Mouse (Mus musculus): ENCODE measurements around the gene Rint1. TPM values are rescaled to one million over a fixed set of nuclear protein-coding genes. Genes with fewer than 3 reads are reported as not detected.
A peak's percentile ranks its signal among the peaks of the same experiment; 100 is the strongest.

The Rint1 gene
- polyA plus RNA-seq, 1 experiment from 2014 or later = 47.1 TPM

GRCm38 (mm10) chr5:23782051-23782810 lies 5.3 kb upstream of the Rint1 start:
- 39% methylated on average over 8 of the region's 8 CpGs for WGBS
- Histone ChIP-seq H3K4me3 (peak overlapping the region; percentile 93), H3K27me3 (no peaks in the 10 kb centered on the region), H3K4me2 (peak overlapping the region; percentile 68), H3K9me3 (no peaks in the 10 kb centered on the region), H3K4me1 (peaks cover 6% of the 10 kb centered on the region), H3K9ac (peak overlapping the region; percentile 73; the same call in 1 of the 2 replicates), H3K27ac (no peak overlapping the region), H3K36me3 (peaks cover 5% of the 10 kb centered on the region)
- no peak for ATAC-seq (ENCODE audit: insufficient number of reproducible peaks, low FRiP score, low TSS enrichment, low read depth)

DNA sequence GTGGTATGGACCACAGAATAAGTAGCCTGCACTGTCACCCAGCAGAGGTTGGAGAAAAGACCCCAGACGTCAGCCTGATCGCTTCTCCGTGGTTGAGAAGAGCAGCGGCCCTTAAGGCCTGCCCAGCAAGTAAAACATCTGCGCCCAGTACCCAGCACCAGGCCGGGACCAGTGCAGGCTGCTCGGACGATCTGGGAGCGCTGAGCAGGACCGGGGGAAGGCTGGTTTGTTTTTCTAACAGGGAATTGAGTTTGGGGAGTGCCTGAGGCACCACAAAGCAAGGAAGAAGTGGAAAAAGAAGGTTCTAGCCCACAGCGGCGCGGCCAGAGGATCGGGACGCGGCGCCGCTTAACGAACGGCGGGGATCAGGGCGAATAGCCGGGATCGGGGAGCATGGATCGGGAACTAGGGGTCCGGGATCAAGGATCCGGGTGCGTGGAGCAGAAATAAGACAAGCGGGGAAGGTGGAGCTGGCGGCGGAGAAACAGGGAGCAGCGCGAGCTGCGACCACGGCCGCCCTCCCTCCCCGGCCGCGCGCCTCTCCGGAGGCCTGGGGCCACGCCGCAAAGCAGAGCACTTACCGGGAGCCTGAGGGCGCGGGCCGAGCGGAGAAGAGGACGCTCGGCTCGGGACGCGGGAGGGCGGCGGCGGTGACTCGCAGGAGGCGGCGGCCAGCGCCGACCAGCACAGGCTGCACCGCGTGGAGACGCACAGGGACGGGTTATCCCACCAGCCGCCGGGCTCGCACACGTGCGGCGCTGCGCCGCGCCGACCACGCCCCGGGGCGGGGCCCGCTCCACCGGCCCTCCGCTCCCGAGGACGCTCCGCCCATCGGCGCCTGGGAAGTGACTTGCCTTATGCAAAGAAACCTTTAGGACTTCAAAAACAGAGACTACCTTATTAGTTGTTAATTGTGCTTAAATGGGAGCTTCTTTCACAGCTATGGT lies 4.3 kb upstream of the Rint1 start, which contains the start of gene Pus7:
Pus7 (minus strand) TSS at position 781 of the 947 bp plus-strand sequence.
- peak within 1 kb of the TSS; percentile 73 for H3K9ac ChIP-seq
- peak; percentile 80 for ATAC-seq (ENCODE audit: insufficient number of reproducible peaks, low FRiP score, low TSS enrichment, low read depth)
- peak within 1 kb of the TSS; percentile 75 for H3K27ac ChIP-seq
- H3K4me2 ChIP-seq = peak within 1 kb of the TSS; percentile 68
- peak within 1 kb of the TSS; percentile 93 for H3K4me3 ChIP-seq
- WGBS = under 1% methylated on average over 70 of the region's 86 CpGs
- peaks cover under 1% of the 10 kb centered on the region; the same call in 1 of the 2 replicates for H3K36me3 ChIP-seq
- no peaks in the 10 kb centered on the region for H3K27me3 ChIP-seq
- H3K9me3 ChIP-seq = no peaks in the 10 kb centered on the region
- peaks cover 9% of the 10 kb centered on the region for H3K4me1 ChIP-seq

- no peak for ATAC-seq (ENCODE audit: insufficient number of reproducible peaks, low FRiP score, low TSS enrichment, low read depth)
- Histone ChIP-seq H3K4me1 (peaks cover 12% of the 10 kb centered on the region), H3K27me3 (no peaks in the 10 kb centered on the region), H3K9me3 (no peaks in the 10 kb centered on the region), H3K4me2 (peak overlapping the region; percentile 76), H3K27ac (peak overlapping the region; percentile 86; the same call in 1 of the 2 replicates), H3K36me3 (peaks cover 26% of the 10 kb centered on the region), H3K4me3 (peak overlapping the region; percentile 95), H3K9ac (peak overlapping the region; percentile 95)
- 43% methylated on average over 3 of the region's 3 CpGs for WGBS
Observed at GRCm38 (mm10) chr5:23788390-23788830, 899 bp downstream of the Rint1 start.

- Histone ChIP-seq H3K27ac (no peak overlapping the region), H3K4me1 (peaks cover 12% of the 10 kb centered on the region), H3K9me3 (no peaks in the 10 kb centered on the region), H3K4me3 (no peak overlapping the region), H3K27me3 (no peaks in the 10 kb centered on the region), H3K36me3 (peaks cover 31% of the 10 kb centered on the region), H3K4me2 (0 out of 2 replicates have a peak overlapping the region, but pooled peaks have one; percentile 76), H3K9ac (no peak overlapping the region)
- 81% methylated on average over 4 of the region's 4 CpGs for WGBS
- no peak for ATAC-seq (ENCODE audit: insufficient number of reproducible peaks, low FRiP score, low TSS enrichment, low read depth)
Observed at GRCm38 (mm10) chr5:23789078-23789612, 1.6 kb downstream of the Rint1 start.

GRCm38 (mm10) chr5:23792726-23793125 lies 5.2 kb downstream of the Rint1 start:
- Histone ChIP-seq H3K36me3 (peaks cover 50% of the 10 kb centered on the region), H3K27me3 (no peaks in the 10 kb centered on the region), H3K9ac (0 out of 2 replicates have a peak overlapping the region, but pooled peaks have one; percentile 4), H3K9me3 (no peaks in the 10 kb centered on the region), H3K4me1 (peaks cover 8% of the 10 kb centered on the region; the same call in 1 of the 2 replicates), H3K27ac (no peak overlapping the region), H3K4me3 (no peak overlapping the region), H3K4me2 (no peak overlapping the region)
- ATAC-seq (ENCODE audit: insufficient number of reproducible peaks, low FRiP score, low TSS enrichment, low read depth) = no peak
- 86% methylated on average over 2 of the region's 2 CpGs for WGBS

- Histone ChIP-seq H3K27me3 (no peaks in the 10 kb centered on the region), H3K36me3 (peaks cover 88% of the 10 kb centered on the region), H3K9me3 (no peaks in the 10 kb centered on the region), H3K4me3 (no peak overlapping the region), H3K9ac (no peak overlapping the region), H3K27ac (no peak overlapping the region), H3K4me2 (no peak overlapping the region), H3K4me1 (no peaks in the 10 kb centered on the region)
- ATAC-seq (ENCODE audit: insufficient number of reproducible peaks, low FRiP score, low TSS enrichment, low read depth) = no peak
- 91% methylated on average over 5 of the region's 5 CpGs for WGBS
Observed at GRCm38 (mm10) chr5:23814841-23815240, 27.3 kb downstream of the Rint1 start.

DNA sequence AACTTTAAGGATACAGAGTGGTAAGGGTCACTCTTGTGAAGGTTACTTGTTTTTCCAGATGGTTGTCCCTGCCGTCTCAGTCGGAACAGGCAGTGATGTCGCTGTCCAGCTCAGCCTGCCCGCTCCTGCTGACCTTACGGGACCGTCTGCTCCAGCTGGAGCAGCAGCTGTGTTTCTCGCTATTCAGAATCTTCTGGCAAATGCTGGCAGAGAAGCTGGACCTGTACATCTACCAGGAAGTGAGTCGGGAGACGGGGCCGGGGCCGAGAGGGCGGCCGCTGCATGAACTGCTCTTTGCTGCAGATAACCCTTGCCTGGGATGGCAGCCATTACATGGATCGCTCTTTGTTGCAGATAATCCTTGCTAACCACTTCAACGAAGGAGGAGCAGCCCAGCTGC lies 29.2 kb downstream of the Rint1 start:
- Histone ChIP-seq H3K27me3 (no peaks in the 10 kb centered on the region), H3K4me1 (no peaks in the 10 kb centered on the region), H3K9ac (no peak overlapping the region), H3K27ac (no peak overlapping the region), H3K4me2 (no peak overlapping the region), H3K4me3 (no peak overlapping the region), H3K9me3 (no peaks in the 10 kb centered on the region), H3K36me3 (peaks cover 77% of the 10 kb centered on the region)
- 90% methylated on average over 15 of the region's 15 CpGs for WGBS
- no peak for ATAC-seq (ENCODE audit: insufficient number of reproducible peaks, low FRiP score, low TSS enrichment, low read depth)

- no peak overlapping the region for H3K4me2 ChIP-seq
- 68% methylated on average over 11 of the region's 11 CpGs for WGBS
- H3K27me3 ChIP-seq = no peaks in the 10 kb centered on the region
- H3K4me1 ChIP-seq = no peaks in the 10 kb centered on the region
- peaks cover 26% of the 10 kb centered on the region for H3K36me3 ChIP-seq
- no peak overlapping the region for H3K27ac ChIP-seq
- no peak overlapping the region for H3K9ac ChIP-seq
- no peaks in the 10 kb centered on the region for H3K9me3 ChIP-seq
- 0 out of 2 replicates have a peak, but pooled peaks have one; percentile 47 for ATAC-seq (ENCODE audit: insufficient number of reproducible peaks, low FRiP score, low TSS enrichment, low read depth)
- no peak overlapping the region for H3K4me3 ChIP-seq
Observed at GRCm38 (mm10) chr5:23822306-23822705, 34.8 kb downstream of the Rint1 start.

DNA sequence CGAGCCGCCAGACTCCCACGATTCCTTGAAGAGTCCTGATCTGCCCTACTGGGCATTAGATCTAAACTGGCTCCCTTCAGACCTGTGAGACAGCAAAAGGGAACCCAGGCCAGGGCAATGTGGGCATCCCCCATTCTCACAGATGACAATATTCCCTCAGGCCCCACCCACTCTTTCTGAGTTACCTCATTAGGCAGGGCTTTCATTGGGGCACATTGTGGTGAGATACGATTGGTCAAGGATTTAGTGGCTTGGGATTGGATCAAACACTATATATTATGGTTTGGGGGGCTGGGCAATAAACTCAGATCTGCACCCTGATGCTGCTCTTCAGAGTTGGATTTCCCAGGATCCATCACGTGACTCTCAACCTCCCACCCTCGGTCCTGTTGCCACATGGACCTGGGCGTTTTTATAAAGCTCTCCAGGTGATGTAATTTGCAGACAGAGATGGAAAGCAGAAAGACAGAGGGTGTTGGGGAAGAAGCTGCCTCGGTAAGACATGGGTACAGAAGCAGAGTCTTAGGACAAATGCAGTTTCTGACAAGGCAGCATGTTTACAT lies 36.7 kb downstream of the Rint1 start:
- no peaks in the 10 kb centered on the region for H3K4me1 ChIP-seq
- ATAC-seq (ENCODE audit: insufficient number of reproducible peaks, low FRiP score, low TSS enrichment, low read depth) = no peak
- H3K9ac ChIP-seq = no peak overlapping the region
- WGBS = 77% methylated on average over 8 of the region's 8 CpGs
- no peak overlapping the region for H3K27ac ChIP-seq
- no peaks in the 10 kb centered on the region for H3K27me3 ChIP-seq
- no peak overlapping the region for H3K4me3 ChIP-seq
- H3K36me3 ChIP-seq = peaks cover 11% of the 10 kb centered on the region
- H3K4me2 ChIP-seq = no peak overlapping the region
- H3K9me3 ChIP-seq = no peaks in the 10 kb centered on the region

GRCm38 (mm10) chr5:23826321-23827004 lies 39.0 kb downstream of the Rint1 start:
- no peak for ATAC-seq (ENCODE audit: insufficient number of reproducible peaks, low FRiP score, low TSS enrichment, low read depth)
- Histone ChIP-seq H3K9me3 (no peaks in the 10 kb centered on the region), H3K27me3 (peaks cover 11% of the 10 kb centered on the region; the same call in 1 of the 2 replicates), H3K4me1 (peaks cover 5% of the 10 kb centered on the region; the same call in 1 of the 2 replicates), H3K9ac (no peak overlapping the region), H3K4me3 (no peak overlapping the region), H3K27ac (no peak overlapping the region), H3K4me2 (no peak overlapping the region), H3K36me3 (no peaks in the 10 kb centered on the region)
- WGBS = 37% methylated on average over 11 of the region's 11 CpGs
